Mouse (Mus musculus) splenic B cell, adult 2 months (primary cell): ENCODE measurements at regions not wholly inside any gene's neighbourhood (a gene's known extent, or its start where the extent isn't known, plus 50 kb on each side); places are given as distances from the start of the nearest gene placed in this dataset.

Experiments used
- DNase-seq: peaks from one replicate; pipeline ENCODE4 v3.0.0-alpha.2; 2011; ENCODE audit warnings: low read depth, low spot score
- H3K27me3 ChIP-seq: 2 replicates; pipeline ENCODE4 v1.6.1; 2012; ENCODE audit warnings: mild to moderate bottlenecking, low read length, moderate library complexity, mixed read lengths; ENCODE audit not compliant: control insufficient read depth, poor library complexity, insufficient read depth, severe bottlenecking
- H3K36me3 ChIP-seq: 2 replicates; pipeline ENCODE4 v1.6.1; 2012; ENCODE audit warnings: mild to moderate bottlenecking, low read length, moderate library complexity, mixed read lengths; ENCODE audit not compliant: control insufficient read depth, poor library complexity, insufficient read depth, severe bottlenecking

DNA sequence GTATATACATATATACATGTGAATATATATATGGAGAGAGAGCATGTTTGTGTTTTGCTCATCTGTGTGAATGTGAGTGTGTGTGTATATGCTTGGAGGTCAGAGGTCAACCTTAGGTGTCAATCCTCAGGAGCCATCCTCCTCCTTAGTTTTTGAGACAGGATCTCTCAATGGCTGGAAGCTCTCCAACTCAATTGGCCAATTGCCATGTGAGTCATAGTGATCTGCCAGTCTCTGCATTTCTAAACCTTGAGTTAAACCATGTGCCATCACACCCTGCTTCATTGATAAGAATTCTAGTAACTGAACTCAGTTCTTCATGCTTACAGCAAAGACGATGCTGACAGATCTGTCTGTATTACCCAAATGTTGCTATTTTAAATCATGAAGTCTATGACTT lies 50.8 kb upstream of the Npy2r start:
- Histone ChIP-seq H3K36me3 (no peaks in the 10 kb centered on the region), H3K27me3 (no peaks in the 10 kb centered on the region)
- DNase-seq: no peak
